ENCODE assay signal across 7 mouse cellular contexts in the genomic region with DNA sequence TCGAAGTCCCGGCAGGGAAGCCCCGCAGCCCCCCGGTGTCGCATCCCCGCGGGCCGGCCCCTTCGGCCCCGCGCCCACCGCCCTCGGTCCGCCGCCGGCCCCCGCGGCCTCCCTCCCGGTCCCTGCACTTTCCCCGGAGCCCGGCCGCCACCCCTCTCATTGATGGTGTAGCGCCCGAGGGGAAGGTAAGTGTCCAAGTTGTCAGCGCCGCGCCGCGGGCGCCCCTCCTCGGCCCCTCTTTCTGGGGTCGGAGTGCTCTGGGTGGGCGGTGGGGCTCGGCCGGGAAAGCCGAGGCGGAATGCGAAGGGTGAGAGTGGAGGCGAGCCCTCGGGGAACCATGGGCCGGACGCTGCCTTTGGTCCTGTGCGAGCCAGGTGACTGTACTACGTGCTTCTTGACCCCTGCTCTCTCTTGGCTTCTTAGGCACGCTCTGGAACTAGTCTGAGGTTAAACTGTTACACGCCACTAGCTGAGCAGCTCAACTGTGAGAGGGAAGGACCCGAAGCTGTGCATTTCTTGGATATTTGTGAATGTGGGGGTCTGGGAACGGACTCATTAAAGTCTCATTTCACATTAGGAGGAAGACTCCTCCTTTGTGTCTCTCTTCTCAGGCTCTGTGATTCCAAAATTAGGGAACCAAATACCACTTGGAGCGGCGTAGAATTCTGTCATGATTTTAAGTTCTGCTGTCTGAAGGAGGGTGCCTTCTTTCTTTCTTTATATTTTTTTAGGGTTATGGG. TPM values are rescaled to one million over a fixed set of nuclear protein-coding genes. Genes with fewer than 3 reads are reported as not detected.
DNase-seq lines count a peak whose midpoint lies in the region; ATAC-seq and TF ChIP-seq lines count a peak whose summit lies in the region.

No protein-coding gene starts in this region.

- no peak for TF ChIP-seq CTCF in G1E (IDR thresholded peaks at IDR 0.05; ENCODE audit: low read depth, low read length)
- TF ChIP-seq CTCF in spleen, adult 2 months (IDR thresholded peaks at IDR 0.05; ENCODE audit: extremely low read depth, insufficient read depth, insufficient read length, insufficient replicate concordance): no peak

- peak overlapping the region; percentile 87 for H3K4me3 ChIP-seq in G1E (ENCODE audit: low read depth, low read length)
- H3K4me3 ChIP-seq in forebrain, embryonic 10.5 days: peak overlapping the region; percentile 95
- H3K4me3 ChIP-seq in spleen, adult 2 months (ENCODE audit: extremely low read depth, insufficient read depth, insufficient read length): peak overlapping the region; percentile 99

- H3K27ac ChIP-seq in forebrain, embryonic 10.5 days: peak overlapping the region; percentile 98
- peak overlapping the region; percentile 72; the same call in 1 of the 2 replicates for H3K27ac ChIP-seq in spleen, adult 2 months (ENCODE audit: insufficient read depth, low read length)

- intact Hi-C loops in heart, postnatal 14 days (cut with DNase I): loop anchor here (2.0 to 10.0 kb wide), 2 partner anchors 17 to 53 kb away; no protein-coding TSS in a partner anchor
- intact Hi-C loops in left cerebral cortex, postnatal 36 days (cut with DNase I): loop anchor here (5.0 kb wide), 2 partner anchors 60 to 180 kb away; no protein-coding TSS in a partner anchor

- ATAC-seq in G1E (ENCODE audit: extremely low read depth, insufficient number of reproducible peaks, low FRiP score, poor library complexity, severe bottlenecking): peak; percentile 18; the same call in 1 of the 2 replicates
- ATAC-seq in megakaryocyte progenitor cell, adult 5-6 weeks (replicated peaks; ENCODE audit: poor library complexity): peak; percentile 34

- WGBS in forebrain, embryonic 10.5 days: under 1% methylated on average over 50 of the region's 50 CpGs
- WGBS in spleen, adult 2 months: 3% methylated on average over 49 of the region's 50 CpGs

- H3K27me3 ChIP-seq in G1E (ENCODE audit: insufficient read depth, low read length): no peaks in the 10 kb centered on the region
- H3K27me3 ChIP-seq in forebrain, embryonic 10.5 days (ENCODE audit: poor library complexity, severe bottlenecking): no peaks in the 10 kb centered on the region
- no peaks in the 10 kb centered on the region for H3K27me3 ChIP-seq in spleen, adult 2 months (ENCODE audit: control insufficient read depth, insufficient read depth, low read length)

- DNase-seq in G1E (ENCODE audit: low spot score): no peak
- peak; percentile 72 for DNase-seq in adrenal gland, postnatal 14 days
- peak; percentile 52 for DNase-seq in forebrain, embryonic 10.5 days (ENCODE audit: extremely low spot score, low spot score)
- DNase-seq in heart, postnatal 14 days: peak; percentile 59 to 60
- peak; percentile 30 to 37 for DNase-seq in left cerebral cortex, postnatal 36 days (ENCODE audit: low spot score in 2 of 2)
- DNase-seq in spleen, adult 2 months (ENCODE audit: low read depth in 1 of 2, low spot score in 2 of 2): peak in 1 of 2 experiments; percentile 24

- H3K4me1 ChIP-seq in G1E (ENCODE audit: insufficient read depth, low read depth, low read length): peaks cover 25% of the 10 kb centered on the region
- peaks cover 47% of the 10 kb centered on the region for H3K4me1 ChIP-seq in forebrain, embryonic 10.5 days
- peaks cover 2% of the 10 kb centered on the region; the same call in 1 of the 2 replicates for H3K4me1 ChIP-seq in spleen, adult 2 months (ENCODE audit: control insufficient read depth, insufficient read depth, insufficient read length)

- TF ChIP-seq POLR2A in spleen, adult 2 months (IDR thresholded peaks at IDR 0.05; ENCODE audit: low read depth, low read length): no peak

- H3K9me3 ChIP-seq in G1E (replicated peaks): no peaks in the 10 kb centered on the region
- no peaks in the 10 kb centered on the region for H3K9me3 ChIP-seq in forebrain, embryonic 10.5 days

- peaks cover 10% of the 10 kb centered on the region for H3K36me3 ChIP-seq in G1E (replicated peaks)
- no peaks in the 10 kb centered on the region for H3K36me3 ChIP-seq in forebrain, embryonic 10.5 days (replicated peaks)
- H3K36me3 ChIP-seq in spleen, adult 2 months (ENCODE audit: control insufficient read depth, insufficient read depth, low read length): no peaks in the 10 kb centered on the region

RNA-seq across cellular contexts. Expression of a gene that starts 0.6 kb away (rescaled TPM):
- total RNA-seq in G1E (2014; fragmentation: Nextera tagmentation) (154 and 173 TPM in 2 replicates), G1E (2017) (17.4 and 18.6 TPM in 2 replicates)
- 329 and 361 TPM in 2 replicates for polyA plus RNA-seq in G1E (2012)
- 108 and 131 TPM in 2 replicates for total RNA-seq in adrenal gland, postnatal 14 days (2021)
- polyA plus RNA-seq in forebrain, embryonic 10.5 days (2016; fragmentation: Nextera tagmentation; extraction: Ambion mirVana): 26.8 and 31.1 TPM in 2 replicates
- total RNA-seq in heart, postnatal 14 days (2021): 10 to 100 TPM; 52.5 to 62.6 TPM
- 100 to 1,000 TPM in 1 of 2 experiments, 10 to 100 TPM in 1; 86.7 to 131 TPM for total RNA-seq in left cerebral cortex, postnatal 36 days (2021)
- total RNA-seq in megakaryocyte progenitor cell, adult 5-6 weeks (2015): 49.5 TPM in 2 replicates
- total RNA-seq in megakaryocyte progenitor cell, adult 5-6 weeks (2017): 13.8 and 23.8 TPM in 2 replicates
- polyA plus RNA-seq in spleen, adult 2 months (2012; rRNA removed): 66.2 and 70.3 TPM in 2 replicates

RNA-seq across cellular contexts. Expression of a gene that starts 45.5 kb away (rescaled TPM):
- 705 and 806 TPM in 2 replicates for total RNA-seq in G1E (2014; fragmentation: Nextera tagmentation)
- total RNA-seq in G1E (2017): 688 and 864 TPM in 2 replicates
- 1,261 and 1,939 TPM in 2 replicates for polyA plus RNA-seq in G1E (2012)
- 426 and 444 TPM in 2 replicates for total RNA-seq in adrenal gland, postnatal 14 days (2021)
- 3,430 and 3,707 TPM in 2 replicates for polyA plus RNA-seq in forebrain, embryonic 10.5 days (2016; fragmentation: Nextera tagmentation; extraction: Ambion mirVana)
- 100 to 1,000 TPM; 165 to 170 TPM for total RNA-seq in heart, postnatal 14 days (2021)
- total RNA-seq in left cerebral cortex, postnatal 36 days (2021): 100 to 1,000 TPM; 416 to 459 TPM
- total RNA-seq in megakaryocyte progenitor cell, adult 5-6 weeks (2015): 336 and 338 TPM in 2 replicates
- total RNA-seq in megakaryocyte progenitor cell, adult 5-6 weeks (2017): 357 and 368 TPM in 2 replicates
- 120 and 224 TPM in 2 replicates for polyA plus RNA-seq in spleen, adult 2 months (2012; rRNA removed)
